Mouse (Mus musculus) heart, embryonic 15.5 days (tissue): ENCODE results near the gene Ift57. TPM values are rescaled to one million over a fixed set of nuclear protein-coding genes. Genes with fewer than 3 reads are reported as not detected.

ENCODE experiments used
- ATAC-seq: fragments of 200-750 bp; cut with Nextera tagmentation; replicated peaks from 2 replicates; pipeline ENCODE4 v1.8.0; 2017; ENCODE audit warnings: low read depth, moderate TSS enrichment; ENCODE audit not compliant: insufficient number of reproducible peaks, insufficient read depth, low FRiP score
- H3K27ac ChIP-seq: fragments of 300-500 bp; sonication (generic); 2 replicates; pipeline ENCODE4 v1.5.1; 2015; ENCODE audit warnings: mild to moderate bottlenecking, inconsistent platforms
- H3K27me3 ChIP-seq: fragments of 300-500 bp; sonication (generic); 2 replicates; pipeline ENCODE4 v1.6.1; 2015; ENCODE audit warnings: inconsistent platforms
- H3K36me3 ChIP-seq: fragments of 300-500 bp; sonication (generic); 2 replicates; pipeline ENCODE4 v1.6.1; 2015; ENCODE audit warnings: mild to moderate bottlenecking, inconsistent platforms
- H3K4me1 ChIP-seq: fragments of 300-500 bp; sonication (generic); replicated peaks from 2 replicates; pipeline ENCODE4 v1.6.1; 2015; ENCODE audit warnings: inconsistent platforms
- H3K4me2 ChIP-seq: fragments of 300-500 bp; sonication (generic); 2 replicates; pipeline ENCODE4 v1.6.1; 2015; ENCODE audit warnings: inconsistent platforms, mild to moderate bottlenecking, moderate library complexity
- H3K4me3 ChIP-seq: fragments of 300-500 bp; sonication (generic); 2 replicates; pipeline ENCODE4 v1.5.1; 2015; ENCODE audit warnings: mild to moderate bottlenecking, inconsistent platforms
- H3K9ac ChIP-seq: fragments of 300-500 bp; sonication (generic); 2 replicates; pipeline ENCODE4 v1.6.1; 2015; ENCODE audit warnings: mild to moderate bottlenecking, inconsistent platforms
- H3K9me3 ChIP-seq: fragments of 300-500 bp; sonication (generic); replicated peaks from 2 replicates; pipeline ENCODE4 v1.6.1; 2016; ENCODE audit warnings: inconsistent platforms
- WGBS: fragments of 180-500 bp; shearing (Covaris S2); methylation state at CpG from one replicate; pipeline ENCODE4 v1.1.7; 2015; ENCODE audit warnings: mixed read lengths; 5-methylcytosine and 5-hydroxymethylcytosine counted together
- polyA plus RNA-seq: library from polyadenylated mRNA; unstranded; fragments of >200 nt; fragmentation: Nextera tagmentation; extraction: Ambion mirVana; gene quantifications from 2 replicates; pipeline ENCODE4 v1.2.1, GENCODE M21; 2015

Gene Ift57
- polyA plus RNA-seq, 1 experiment from 2014 or later, result 20.3 TPM

GRCm38 (mm10) chr16:49774059-49775001 lies 75.3 kb downstream of the Ift57 start:
- Histone ChIP-seq H3K36me3 (no peaks in the 10 kb centered on the region), H3K4me2 (no peak overlapping the region), H3K27me3 (no peaks in the 10 kb centered on the region), H3K27ac (no peak overlapping the region), H3K4me1 (0 out of 2 replicates have a peak, but pooled peaks cover 3% of the 10 kb centered on the region), H3K9me3 (no peaks in the 10 kb centered on the region), H3K4me3 (no peak overlapping the region), H3K9ac (no peak overlapping the region)
- WGBS, result 79% methylated on average over 18 of the region's 18 CpGs
- ATAC-seq, result no peak

GRCm38 (mm10) chr16:49775002-49775966 lies 76.3 kb downstream of the Ift57 start:
- Histone ChIP-seq H3K4me2 (no peak overlapping the region), H3K9me3 (no peaks in the 10 kb centered on the region), H3K27ac (no peak overlapping the region), H3K4me1 (0 out of 2 replicates have a peak, but pooled peaks cover 3% of the 10 kb centered on the region), H3K36me3 (no peaks in the 10 kb centered on the region), H3K9ac (no peak overlapping the region), H3K27me3 (no peaks in the 10 kb centered on the region), H3K4me3 (no peak overlapping the region)
- ATAC-seq, result no peak
- WGBS, result 78% methylated on average over 22 of the region's 22 CpGs

- Histone ChIP-seq H3K4me3 (no peak overlapping the region), H3K36me3 (no peaks in the 10 kb centered on the region), H3K27ac (no peak overlapping the region), H3K27me3 (no peaks in the 10 kb centered on the region), H3K9me3 (no peaks in the 10 kb centered on the region), H3K4me1 (0 out of 2 replicates have a peak, but pooled peaks cover 3% of the 10 kb centered on the region), H3K4me2 (no peak overlapping the region), H3K9ac (no peak overlapping the region)
- 66% methylated on average over 7 of the region's 7 CpGs for WGBS
- no peak for ATAC-seq
Observed at GRCm38 (mm10) chr16:49776981-49777380, 77.9 kb downstream of the Ift57 start.

- Histone ChIP-seq H3K9ac (no peak overlapping the region), H3K27ac (no peak overlapping the region), H3K9me3 (no peaks in the 10 kb centered on the region), H3K36me3 (no peaks in the 10 kb centered on the region), H3K4me3 (no peak overlapping the region), H3K27me3 (no peaks in the 10 kb centered on the region), H3K4me1 (no peaks in the 10 kb centered on the region), H3K4me2 (no peak overlapping the region)
- WGBS, result 64% methylated on average over 5 of the region's 5 CpGs
- ATAC-seq, result no peak
Observed at GRCm38 (mm10) chr16:49781556-49782156, 82.6 kb downstream of the Ift57 start.

- H3K9me3 ChIP-seq, result no peaks in the 10 kb centered on the region
- H3K27me3 ChIP-seq, result no peaks in the 10 kb centered on the region
- H3K4me2 ChIP-seq, result no peak overlapping the region
- no peak for ATAC-seq
- H3K27ac ChIP-seq, result no peak overlapping the region
- no peak overlapping the region for H3K9ac ChIP-seq
- no peaks in the 10 kb centered on the region for H3K36me3 ChIP-seq
- H3K4me1 ChIP-seq, result no peaks in the 10 kb centered on the region
- H3K4me3 ChIP-seq, result no peak overlapping the region
Observed at GRCm38 (mm10) chr16:49783369-49783768, 84.3 kb downstream of the Ift57 start.

- H3K27me3 ChIP-seq, result no peaks in the 10 kb centered on the region
- H3K4me2 ChIP-seq, result no peak overlapping the region
- ATAC-seq, result no peak
- 84% methylated on average over 6 of the region's 6 CpGs for WGBS
- H3K9me3 ChIP-seq, result no peaks in the 10 kb centered on the region
- H3K36me3 ChIP-seq, result no peaks in the 10 kb centered on the region
- H3K4me3 ChIP-seq, result no peak overlapping the region
- H3K9ac ChIP-seq, result no peak overlapping the region
- H3K4me1 ChIP-seq, result no peaks in the 10 kb centered on the region
- no peak overlapping the region for H3K27ac ChIP-seq
Observed at GRCm38 (mm10) chr16:49786116-49786515, 87.1 kb downstream of the Ift57 start.

- Histone ChIP-seq H3K27me3 (no peaks in the 10 kb centered on the region), H3K9me3 (no peaks in the 10 kb centered on the region), H3K4me3 (no peak overlapping the region), H3K4me1 (peaks cover 5% of the 10 kb centered on the region), H3K4me2 (no peak overlapping the region), H3K36me3 (no peaks in the 10 kb centered on the region), H3K27ac (no peak overlapping the region), H3K9ac (no peak overlapping the region)
- no peak for ATAC-seq
- WGBS, result 92% methylated on average over 5 of the region's 5 CpGs
Observed at GRCm38 (mm10) chr16:49787714-49788113, 88.7 kb downstream of the Ift57 start.

GRCm38 (mm10) chr16:49790575-49791465 lies 91.8 kb downstream of the Ift57 start:
- Histone ChIP-seq H3K4me3 (no peak overlapping the region), H3K27ac (no peak overlapping the region; the same call in 1 of the 2 replicates), H3K9me3 (no peaks in the 10 kb centered on the region), H3K9ac (no peak overlapping the region), H3K36me3 (no peaks in the 10 kb centered on the region), H3K4me2 (no peak overlapping the region), H3K27me3 (no peaks in the 10 kb centered on the region), H3K4me1 (peaks cover 9% of the 10 kb centered on the region)
- 82% methylated on average over 9 of the region's 9 CpGs for WGBS
- no peak for ATAC-seq

GRCm38 (mm10) chr16:49792446-49792878 lies 93.4 kb downstream of the Ift57 start:
- no peaks in the 10 kb centered on the region for H3K27me3 ChIP-seq
- 16% methylated on average over 9 of the region's 9 CpGs for WGBS
- no peaks in the 10 kb centered on the region for H3K9me3 ChIP-seq
- H3K9ac ChIP-seq, result no peak overlapping the region
- peaks cover 9% of the 10 kb centered on the region for H3K4me1 ChIP-seq
- H3K4me3 ChIP-seq, result peak overlapping the region; percentile 29
- peak overlapping the region; percentile 75 for H3K27ac ChIP-seq
- no peaks in the 10 kb centered on the region for H3K36me3 ChIP-seq
- H3K4me2 ChIP-seq, result peak overlapping the region; percentile 52
- peak; percentile 74 for ATAC-seq

GRCm38 (mm10) chr16:49793596-49793995 lies 94.6 kb downstream of the Ift57 start:
- WGBS, result 81% methylated on average over 9 of the region's 9 CpGs
- Histone ChIP-seq H3K4me2 (no peak overlapping the region), H3K9me3 (no peaks in the 10 kb centered on the region), H3K4me1 (peaks cover 9% of the 10 kb centered on the region), H3K36me3 (no peaks in the 10 kb centered on the region), H3K9ac (no peak overlapping the region), H3K27me3 (no peaks in the 10 kb centered on the region), H3K4me3 (no peak overlapping the region), H3K27ac (no peak overlapping the region)
- ATAC-seq, result no peak
